Mouse (Mus musculus) intestine, embryonic 15.5 days (tissue): Measurements from ENCODE around the gene Traf3ip3. TPM values are rescaled to one million over a fixed set of nuclear protein-coding genes. Genes with fewer than 3 reads are reported as not detected.

Experiments
- ATAC-seq: fragments of 200-750 bp; cut with Nextera tagmentation; 2 replicates; pipeline ENCODE4 v1.8.0; 2017; ENCODE audit warnings: moderate TSS enrichment, moderate library complexity
- H3K27ac ChIP-seq: fragments of 300-500 bp; sonication (generic); 2 replicates; pipeline ENCODE4 v1.5.1; 2015; ENCODE audit warnings: mild to moderate bottlenecking, inconsistent platforms
- H3K27me3 ChIP-seq: fragments of 300-500 bp; sonication (generic); replicated peaks from 2 replicates; pipeline ENCODE4 v1.6.1; 2015; ENCODE audit warnings: inconsistent platforms
- H3K36me3 ChIP-seq: fragments of 300-500 bp; sonication (generic); 2 replicates; pipeline ENCODE4 v1.6.1; 2015; ENCODE audit warnings: inconsistent platforms
- H3K4me1 ChIP-seq: fragments of 300-500 bp; sonication (generic); replicated peaks from 2 replicates; pipeline ENCODE4 v1.6.1; 2015; ENCODE audit warnings: inconsistent platforms
- H3K4me2 ChIP-seq: fragments of 300-500 bp; sonication (generic); replicated peaks from 2 replicates; pipeline ENCODE4 v1.6.1; 2015; ENCODE audit warnings: mild to moderate bottlenecking, inconsistent platforms
- H3K4me3 ChIP-seq: fragments of 300-500 bp; sonication (generic); replicated peaks from 2 replicates; pipeline ENCODE4 v1.5.1; 2015; ENCODE audit warnings: inconsistent platforms
- H3K9ac ChIP-seq: fragments of 300-500 bp; sonication (generic); 2 replicates; pipeline ENCODE4 v1.6.1; 2015; ENCODE audit warnings: inconsistent platforms
- H3K9me3 ChIP-seq: fragments of 300-500 bp; sonication (generic); 2 replicates; pipeline ENCODE4 v1.6.1; 2016; ENCODE audit warnings: inconsistent platforms
- WGBS: fragments of 180-500 bp; shearing (Covaris S2); methylation state at CpG from one replicate; pipeline ENCODE4 v1.1.7; 2015; 5-methylcytosine and 5-hydroxymethylcytosine counted together
- polyA plus RNA-seq: library from polyadenylated mRNA; unstranded; fragments of >200 nt; fragmentation: Nextera tagmentation; extraction: Ambion mirVana; gene quantifications from 2 replicates; pipeline ENCODE4 v1.2.1, GENCODE M21; 2015

The Traf3ip3 gene
- polyA plus RNA-seq, 1 experiment from 2014 or later, result 3.8 TPM

DNA sequence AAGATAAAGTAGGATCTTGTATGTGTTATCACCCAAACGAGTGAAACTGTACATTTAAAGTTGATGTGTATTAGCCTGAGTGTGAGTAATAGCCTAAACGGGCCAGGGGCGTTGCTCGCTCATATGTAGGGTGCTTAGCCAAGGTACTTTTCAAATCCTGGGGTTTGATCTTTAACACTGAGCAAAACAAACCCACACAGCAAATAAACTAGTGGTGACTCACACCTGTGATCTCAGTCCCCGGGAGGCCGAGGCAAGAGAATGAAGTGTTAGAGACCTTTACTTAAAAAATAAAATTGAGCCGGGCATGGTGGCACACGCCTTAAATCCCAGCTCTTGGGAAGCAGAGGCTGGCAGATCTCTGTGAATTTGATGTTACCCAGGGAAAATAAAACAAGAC lies 70.7 kb downstream of the Traf3ip3 start:
- Histone ChIP-seq H3K9me3 (no peaks in the 10 kb centered on the region), H3K27me3 (no peaks in the 10 kb centered on the region), H3K4me2 (peak overlapping the region; percentile 51), H3K27ac (peak overlapping the region; percentile 75), H3K9ac (no peak overlapping the region), H3K4me1 (peaks cover 8% of the 10 kb centered on the region; the same call in 1 of the 2 replicates), H3K36me3 (0 out of 2 replicates have a peak, but pooled peaks cover 4% of the 10 kb centered on the region), H3K4me3 (peak overlapping the region; percentile 96)
- WGBS, result 44% methylated on average over 8 of the region's 8 CpGs
- ATAC-seq, result peak; percentile 37

GRCm38 (mm10) chr1:193130456-193130825 lies 71.1 kb downstream of the Traf3ip3 start:
- peaks cover 8% of the 10 kb centered on the region; the same call in 1 of the 2 replicates for H3K4me1 ChIP-seq
- peak overlapping the region; percentile 75 for H3K27ac ChIP-seq
- no peaks in the 10 kb centered on the region for H3K9me3 ChIP-seq
- no peaks in the 10 kb centered on the region for H3K27me3 ChIP-seq
- peak overlapping the region; percentile 51 for H3K4me2 ChIP-seq
- peak; percentile 31 for ATAC-seq
- H3K36me3 ChIP-seq, result 0 out of 2 replicates have a peak, but pooled peaks cover 4% of the 10 kb centered on the region
- peak overlapping the region; percentile 19; the same call in 1 of the 2 replicates for H3K9ac ChIP-seq
- H3K4me3 ChIP-seq, result peak overlapping the region; percentile 96
- WGBS, result 21% methylated on average over 11 of the region's 11 CpGs

DNA sequence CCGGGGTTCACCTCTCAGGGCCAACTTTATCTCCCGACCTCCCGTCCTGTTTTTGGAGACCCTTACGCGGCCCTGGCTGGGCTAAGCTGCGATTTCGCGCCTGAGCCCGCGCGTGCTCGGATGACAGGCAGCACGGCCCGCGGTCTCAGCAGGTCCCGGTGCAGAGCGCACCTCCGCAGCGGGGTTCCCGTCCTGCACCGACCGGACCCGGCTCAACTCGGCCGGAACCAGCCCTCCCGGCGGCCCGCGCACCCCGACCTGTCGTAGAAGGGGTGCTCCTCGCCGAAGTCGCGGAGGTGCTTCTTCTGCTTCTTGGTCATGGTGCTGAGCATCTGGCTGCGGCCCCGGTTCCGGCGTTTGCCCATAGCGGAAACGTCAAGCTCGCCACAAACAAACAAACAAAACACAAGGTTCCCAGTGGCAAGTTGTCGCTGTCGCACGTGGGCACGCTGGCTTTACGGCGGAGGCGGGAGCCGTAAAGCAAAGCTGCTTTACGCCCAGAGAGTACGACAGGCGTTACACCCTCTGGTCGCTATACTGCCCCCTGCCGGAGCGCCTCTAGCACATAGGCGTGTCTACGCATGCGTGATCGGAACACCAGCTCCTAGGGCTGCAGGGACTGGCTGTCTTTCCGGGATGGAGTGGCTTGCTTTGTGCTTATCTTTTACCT lies 71.6 kb downstream of the Traf3ip3 start, which contains the start of gene Diexf:
Gene Diexf, minus strand, starts transcription at position 487 of the 670 bp plus-strand sequence.
- Histone ChIP-seq H3K4me1 (peaks cover 8% of the 10 kb centered on the region; the same call in 1 of the 2 replicates), H3K9me3 (no peaks in the 10 kb centered on the region), H3K9ac (peak within 1 kb of the TSS; percentile 87), H3K27me3 (no peaks in the 10 kb centered on the region), H3K27ac (peak within 1 kb of the TSS; percentile 75), H3K4me2 (peak within 1 kb of the TSS; percentile 64), H3K36me3 (0 out of 2 replicates have a peak, but pooled peaks cover 4% of the 10 kb centered on the region), H3K4me3 (peak within 1 kb of the TSS; percentile 96)
- under 1% methylated on average over 61 of the region's 61 CpGs for WGBS
- ATAC-seq, result peak; percentile 85

- peaks cover 8% of the 10 kb centered on the region; the same call in 1 of the 2 replicates for H3K36me3 ChIP-seq
- no peak overlapping the region for H3K27ac ChIP-seq
- H3K4me3 ChIP-seq, result peak overlapping the region; percentile 96
- no peaks in the 10 kb centered on the region for H3K27me3 ChIP-seq
- no peak for ATAC-seq
- H3K9me3 ChIP-seq, result no peaks in the 10 kb centered on the region
- WGBS, result 25% methylated on average over 5 of the region's 5 CpGs
- peaks cover 8% of the 10 kb centered on the region; the same call in 1 of the 2 replicates for H3K4me1 ChIP-seq
- peak overlapping the region; percentile 64 for H3K4me2 ChIP-seq
- H3K9ac ChIP-seq, result peak overlapping the region; percentile 87
Observed at GRCm38 (mm10) chr1:193129321-193129720, 72.2 kb downstream of the Traf3ip3 start.

DNA sequence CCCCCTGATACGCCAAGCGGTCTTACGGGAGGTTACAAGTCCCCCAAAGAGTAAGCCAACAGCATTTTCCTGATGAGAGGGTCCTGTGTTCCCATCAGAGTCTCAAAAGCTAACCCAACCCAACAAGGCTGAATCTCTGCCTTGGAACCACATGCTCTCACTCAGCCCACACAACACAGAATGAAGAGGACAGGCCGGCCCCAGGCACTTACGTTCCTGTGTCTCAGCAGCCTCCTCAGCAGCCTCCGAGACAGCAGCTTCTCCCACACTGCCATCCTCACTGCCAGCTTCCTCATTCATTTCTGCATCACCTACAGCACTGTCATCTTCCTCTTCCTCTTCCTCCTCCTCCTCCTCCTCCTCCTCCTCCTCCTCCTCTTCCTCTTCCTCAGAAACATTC lies 73.4 kb downstream of the Traf3ip3 start:
- 96% methylated on average over 6 of the region's 6 CpGs for WGBS
- H3K9me3 ChIP-seq, result no peaks in the 10 kb centered on the region
- no peak for ATAC-seq

GRCm38 (mm10) chr1:193125835-193126234 lies 75.7 kb downstream of the Traf3ip3 start:
- H3K4me2 ChIP-seq, result no peak overlapping the region
- peaks cover 8% of the 10 kb centered on the region; the same call in 1 of the 2 replicates for H3K4me1 ChIP-seq
- H3K9me3 ChIP-seq, result no peaks in the 10 kb centered on the region
- peaks cover 30% of the 10 kb centered on the region for H3K36me3 ChIP-seq
- WGBS, result 71% methylated on average over 4 of the region's 4 CpGs
- no peak overlapping the region for H3K4me3 ChIP-seq
- no peak overlapping the region for H3K27ac ChIP-seq
- H3K9ac ChIP-seq, result no peak overlapping the region
- no peak for ATAC-seq
- no peaks in the 10 kb centered on the region for H3K27me3 ChIP-seq

More for the DNA sequence above, 73.4 kb downstream of the Traf3ip3 start:
- Histone ChIP-seq H3K9ac (no peak overlapping the region), H3K36me3 (peaks cover 12% of the 10 kb centered on the region), H3K4me1 (peaks cover 8% of the 10 kb centered on the region; the same call in 1 of the 2 replicates), H3K4me3 (no peak overlapping the region), H3K27me3 (no peaks in the 10 kb centered on the region), H3K4me2 (no peak overlapping the region), H3K27ac (no peak overlapping the region)

Other genes starting within 250 kb of the Traf3ip3 start
- 1.9 and 2.3 TPM in 2 replicates for gene Syt14, start 165.9 kb downstream of the Traf3ip3 start, polyA plus RNA-seq
- gene Diexf, start 71.4 kb downstream of the Traf3ip3 start, polyA plus RNA-seq, result 7.5 and 9.7 TPM in 2 replicates
- 77.3 and 81.9 TPM in 2 replicates for gene Irf6, start 48.6 kb downstream of the Traf3ip3 start, polyA plus RNA-seq
- gene A130010J15Rik, start 33.7 kb downstream of the Traf3ip3 start, polyA plus RNA-seq, result 14.1 and 14.3 TPM in 2 replicates
- gene Lamb3, start 6.0 kb upstream of the Traf3ip3 start, polyA plus RNA-seq, result 3.9 and 4.4 TPM in 2 replicates
- gene Hsd11b1, start 62.4 kb upstream of the Traf3ip3 start, polyA plus RNA-seq, result 1.3 and 1.4 TPM in 2 replicates
- 21.9 and 23.7 TPM in 2 replicates for gene G0s2, start 71.5 kb upstream of the Traf3ip3 start, polyA plus RNA-seq
- gene Camk1g, start 168.6 kb upstream of the Traf3ip3 start, polyA plus RNA-seq, result 5.2 and 6.8 TPM in 2 replicates